Mouse (Mus musculus) megakaryocyte, embryonic 14.5 days (primary cell): ENCODE measurements around the gene Lamp2. TPM values are rescaled to one million over a fixed set of nuclear protein-coding genes. Genes with fewer than 3 reads are reported as not detected.
"Not testable (repeated sequence)": the region's sequence is repeated elsewhere in the genome, so short reads cannot be mapped to it uniquely, and the experiment has no call there.

Experiments
- H3K27me3 ChIP-seq: replicated peaks from 2 replicates; pipeline ENCODE3; 2012; ENCODE audit warnings: inconsistent platforms
- H3K36me3 ChIP-seq: replicated peaks from 2 replicates; pipeline ENCODE3; 2012; ENCODE audit warnings: low read length, inconsistent platforms, mixed read lengths
- H3K4me1 ChIP-seq: 2 replicates; pipeline ENCODE4 v1.6.1; 2012; ENCODE audit warnings: inconsistent platforms
- H3K4me3 ChIP-seq: replicated peaks from 2 replicates; pipeline ENCODE3; 2012; ENCODE audit warnings: moderate library complexity, mild to moderate bottlenecking, inconsistent platforms
- H3K9me3 ChIP-seq: 2 replicates; pipeline ENCODE4 v1.6.1; 2012; ENCODE audit warnings: inconsistent platforms
- FLI1 ChIP-seq: IDR thresholded peaks from 2 replicates; pipeline ENCODE4 v1.6.1; 2012; ENCODE audit warnings: low read length, inconsistent platforms, mixed read lengths
- GATA1 ChIP-seq: IDR thresholded peaks from 3 replicates; pipeline ENCODE4 v1.6.1; 2012; ENCODE audit warnings: mixed read lengths, low read length, inconsistent platforms, borderline replicate concordance
- polyA plus RNA-seq: library from polyadenylated mRNA; stranded (reverse); fragments of >175 nt; gene quantifications from 2 replicates; pipeline ENCODE4 v1.2.3, GENCODE M21; 2012; ENCODE audit warnings: low replicate concordance; ENCODE audit not compliant: insufficient read depth

The Lamp2 gene
- 10.1 and 12.5 TPM in 2 replicates for polyA plus RNA-seq

- peaks cover 20% of the 10 kb centered on the region for H3K4me1 ChIP-seq
- H3K4me3 ChIP-seq: peak within 1 kb of the TSS; percentile 94
- H3K27me3 ChIP-seq: no peaks in the 10 kb centered on the region
- peaks cover 25% of the 10 kb centered on the region for H3K36me3 ChIP-seq
- H3K9me3 ChIP-seq: no peaks in the 10 kb centered on the region
- no peak for TF ChIP-seq GATA1
- no peak for TF ChIP-seq FLI1
Measured at GRCm38 (mm10) chrX:38455890-38456634, at the start of gene Lamp2. Lamp2 (minus strand) TSS chrX:38456454.

GRCm38 (mm10) chrX:38504846-38505245 lies 48.6 kb upstream of the Lamp2 start:
- TF ChIP-seq FLI1: no peak
- TF ChIP-seq GATA1: no peak

GRCm38 (mm10) chrX:38502182-38502581 lies 45.9 kb upstream of the Lamp2 start:
- not testable (repeated sequence) for H3K9me3 ChIP-seq, H3K27me3 ChIP-seq, H3K36me3 ChIP-seq, H3K4me3 ChIP-seq, H3K4me1 ChIP-seq

More at GRCm38 (mm10) chrX:38504846-38505245, 48.6 kb upstream of the Lamp2 start:
- Histone ChIP-seq H3K4me1 (no peaks in the 10 kb centered on the region), H3K9me3 (no peaks in the 10 kb centered on the region), H3K27me3 (no peaks in the 10 kb centered on the region), H3K4me3 (no peak overlapping the region), H3K36me3 (no peaks in the 10 kb centered on the region)

GRCm38 (mm10) chrX:38485464-38485863 lies 29.2 kb upstream of the Lamp2 start:
- H3K4me1 ChIP-seq, H3K9me3 ChIP-seq, H3K4me3 ChIP-seq, H3K36me3 ChIP-seq: not testable (repeated sequence)
- H3K27me3 ChIP-seq: peaks cover 17% of the 10 kb centered on the region

GRCm38 (mm10) chrX:38478583-38478982 lies 22.3 kb upstream of the Lamp2 start:
- H3K27me3 ChIP-seq: peaks cover 22% of the 10 kb centered on the region
- no peaks in the 10 kb centered on the region for H3K9me3 ChIP-seq
- TF ChIP-seq FLI1: no peak
- no peak for TF ChIP-seq GATA1
- H3K36me3 ChIP-seq: no peaks in the 10 kb centered on the region
- 0 out of 2 replicates have a peak, but pooled peaks cover 5% of the 10 kb centered on the region for H3K4me1 ChIP-seq
- H3K4me3 ChIP-seq: no peak overlapping the region

GRCm38 (mm10) chrX:38473537-38474299 lies 17.5 kb upstream of the Lamp2 start:
- Histone ChIP-seq H3K4me3 (peak overlapping the region; percentile 92), H3K9me3 (no peaks in the 10 kb centered on the region), H3K4me1 (peaks cover 6% of the 10 kb centered on the region; the same call in 1 of the 2 replicates), H3K36me3 (no peaks in the 10 kb centered on the region), H3K27me3 (peaks cover 2% of the 10 kb centered on the region)
- TF ChIP-seq FLI1: no peak
- no peak for TF ChIP-seq GATA1

GRCm38 (mm10) chrX:38473164-38473536 lies 16.9 kb upstream of the Lamp2 start:
- no peaks in the 10 kb centered on the region for H3K36me3 ChIP-seq
- peak overlapping the region; percentile 92 for H3K4me3 ChIP-seq
- peaks cover 2% of the 10 kb centered on the region for H3K27me3 ChIP-seq
- TF ChIP-seq GATA1 (no peak), FLI1 (no peak)
- peaks cover 7% of the 10 kb centered on the region; the same call in 1 of the 2 replicates for H3K4me1 ChIP-seq
- H3K9me3 ChIP-seq: no peaks in the 10 kb centered on the region

- Histone ChIP-seq H3K27me3 (no peaks in the 10 kb centered on the region), H3K4me1 (peaks cover 24% of the 10 kb centered on the region), H3K4me3 (no peak overlapping the region), H3K36me3 (no peaks in the 10 kb centered on the region), H3K9me3 (no peaks in the 10 kb centered on the region)
- TF ChIP-seq FLI1: no peak
- TF ChIP-seq GATA1: no peak
Measured at GRCm38 (mm10) chrX:38466236-38466635, 10.0 kb upstream of the Lamp2 start.

GRCm38 (mm10) chrX:38463160-38463559 lies 6.9 kb upstream of the Lamp2 start:
- TF ChIP-seq GATA1: no peak
- no peak for TF ChIP-seq FLI1
- Histone ChIP-seq H3K9me3 (no peaks in the 10 kb centered on the region), H3K4me3 (no peak overlapping the region), H3K4me1 (peaks cover 36% of the 10 kb centered on the region), H3K36me3 (no peaks in the 10 kb centered on the region), H3K27me3 (no peaks in the 10 kb centered on the region)

GRCm38 (mm10) chrX:38462101-38462500 lies 5.8 kb upstream of the Lamp2 start:
- no peak for TF ChIP-seq GATA1
- no peak for TF ChIP-seq FLI1
- H3K27me3 ChIP-seq: no peaks in the 10 kb centered on the region
- H3K4me1 ChIP-seq: peaks cover 37% of the 10 kb centered on the region
- no peaks in the 10 kb centered on the region for H3K9me3 ChIP-seq
- no peaks in the 10 kb centered on the region for H3K36me3 ChIP-seq
- no peak overlapping the region for H3K4me3 ChIP-seq
